Mouse (Mus musculus): ENCODE measurements around the gene Tub. TPM values are rescaled to one million over a fixed set of nuclear protein-coding genes. Genes with fewer than 3 reads are reported as not detected.

Tub gene
- 0.58 and 0.63 TPM in 2 replicates for polyA plus RNA-seq (2012; rRNA removed)

DNA sequence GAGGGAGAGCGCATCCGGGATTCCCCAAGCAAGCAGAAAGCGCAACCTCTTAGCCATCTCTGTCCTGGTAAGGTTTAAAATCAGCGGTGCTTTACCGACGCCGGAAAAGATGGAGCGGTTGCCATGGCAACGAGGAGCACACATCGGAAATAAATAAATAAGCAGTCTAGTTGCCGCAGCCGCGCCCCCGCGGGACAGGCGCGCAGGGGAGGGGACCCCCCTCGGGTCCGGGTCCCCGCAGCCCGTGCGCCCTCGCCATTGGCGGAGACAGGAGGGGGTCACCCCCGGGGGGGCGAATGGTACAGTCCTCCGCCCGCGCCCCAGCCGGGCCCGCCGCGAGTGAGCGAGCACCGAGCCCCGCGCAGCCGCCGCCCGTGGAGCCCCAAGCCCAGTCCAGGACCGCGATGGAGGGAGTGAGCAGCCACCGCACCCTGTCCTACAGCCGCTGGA, at the start of gene Tub:
Tub (plus strand) TSS at position 27 of the 450 bp plus-strand sequence.
- Histone ChIP-seq H3K36me3 (ENCODE audit: control insufficient read depth, insufficient read depth, low read length) (no peaks in the 10 kb centered on the region), H3K27me3 (ENCODE audit: control insufficient read depth, insufficient read depth, low read length) (peaks cover 23% of the 10 kb centered on the region), H3K4me3 (ENCODE audit: low read depth, low read length) (peak within 1 kb of the TSS; percentile 52), H3K4me1 (ENCODE audit: control insufficient read depth, insufficient read depth, insufficient read length, low read length) (no peaks in the 10 kb centered on the region), H3K27ac (ENCODE audit: insufficient read depth, low read depth, low read length) (no peak within 1 kb of the TSS)
- WGBS, result 2% methylated on average over 43 of the region's 44 CpGs
- TF ChIP-seq CTCF (IDR thresholded peaks at IDR 0.05; ENCODE audit: extremely low read depth, insufficient read length, insufficient replicate concordance, low read depth, low read length), result no peak
- no peak for TF ChIP-seq POLR2A (IDR thresholded peaks at IDR 0.05; ENCODE audit: low read depth, low read length)

- no peak overlapping the region for H3K27ac ChIP-seq (ENCODE audit: insufficient read depth, low read depth, low read length)
- no peaks in the 10 kb centered on the region for H3K36me3 ChIP-seq (ENCODE audit: control insufficient read depth, insufficient read depth, low read length)
- TF ChIP-seq CTCF (IDR thresholded peaks at IDR 0.05; ENCODE audit: extremely low read depth, insufficient read length, insufficient replicate concordance, low read depth, low read length) (no peak), POLR2A (IDR thresholded peaks at IDR 0.05; ENCODE audit: low read depth, low read length) (no peak)
- H3K27me3 ChIP-seq (ENCODE audit: control insufficient read depth, insufficient read depth, low read length), result no peaks in the 10 kb centered on the region
- H3K4me1 ChIP-seq (ENCODE audit: control insufficient read depth, insufficient read depth, insufficient read length, low read length), result no peaks in the 10 kb centered on the region
- no peak overlapping the region for H3K4me3 ChIP-seq (ENCODE audit: low read depth, low read length)
- 68% methylated on average over 2 of the region's 2 CpGs for WGBS
Measured at GRCm38 (mm10) chr7:108903969-108904368, 46.2 kb upstream of the Tub start.

GRCm38 (mm10) chr7:108927043-108927442, 23.1 kb upstream of the Tub start:
- Histone ChIP-seq H3K27me3 (ENCODE audit: control insufficient read depth, insufficient read depth, low read length) (no peaks in the 10 kb centered on the region), H3K4me1 (ENCODE audit: control insufficient read depth, insufficient read depth, insufficient read length, low read length) (no peaks in the 10 kb centered on the region), H3K36me3 (ENCODE audit: control insufficient read depth, insufficient read depth, low read length) (no peaks in the 10 kb centered on the region), H3K4me3 (ENCODE audit: low read depth, low read length) (no peak overlapping the region), H3K27ac (ENCODE audit: insufficient read depth, low read depth, low read length) (no peak overlapping the region)
- 55% methylated on average over 4 of the region's 4 CpGs for WGBS
- TF ChIP-seq POLR2A (IDR thresholded peaks at IDR 0.05; ENCODE audit: low read depth, low read length), result no peak
- TF ChIP-seq CTCF (IDR thresholded peaks at IDR 0.05; ENCODE audit: extremely low read depth, insufficient read length, insufficient replicate concordance, low read depth, low read length), result no peak

GRCm38 (mm10) chr7:108928280-108929188, 21.6 kb upstream of the Tub start:
- no peak for TF ChIP-seq CTCF (IDR thresholded peaks at IDR 0.05; ENCODE audit: extremely low read depth, insufficient read length, insufficient replicate concordance, low read depth, low read length)
- no peak for TF ChIP-seq POLR2A (IDR thresholded peaks at IDR 0.05; ENCODE audit: low read depth, low read length)
- Histone ChIP-seq H3K27ac (ENCODE audit: insufficient read depth, low read depth, low read length) (no peak overlapping the region), H3K4me1 (ENCODE audit: control insufficient read depth, insufficient read depth, insufficient read length, low read length) (no peaks in the 10 kb centered on the region), H3K36me3 (ENCODE audit: control insufficient read depth, insufficient read depth, low read length) (no peaks in the 10 kb centered on the region), H3K27me3 (ENCODE audit: control insufficient read depth, insufficient read depth, low read length) (no peaks in the 10 kb centered on the region), H3K4me3 (ENCODE audit: low read depth, low read length) (no peak overlapping the region)
- WGBS, result 67% methylated on average over 11 of the region's 11 CpGs

DNA sequence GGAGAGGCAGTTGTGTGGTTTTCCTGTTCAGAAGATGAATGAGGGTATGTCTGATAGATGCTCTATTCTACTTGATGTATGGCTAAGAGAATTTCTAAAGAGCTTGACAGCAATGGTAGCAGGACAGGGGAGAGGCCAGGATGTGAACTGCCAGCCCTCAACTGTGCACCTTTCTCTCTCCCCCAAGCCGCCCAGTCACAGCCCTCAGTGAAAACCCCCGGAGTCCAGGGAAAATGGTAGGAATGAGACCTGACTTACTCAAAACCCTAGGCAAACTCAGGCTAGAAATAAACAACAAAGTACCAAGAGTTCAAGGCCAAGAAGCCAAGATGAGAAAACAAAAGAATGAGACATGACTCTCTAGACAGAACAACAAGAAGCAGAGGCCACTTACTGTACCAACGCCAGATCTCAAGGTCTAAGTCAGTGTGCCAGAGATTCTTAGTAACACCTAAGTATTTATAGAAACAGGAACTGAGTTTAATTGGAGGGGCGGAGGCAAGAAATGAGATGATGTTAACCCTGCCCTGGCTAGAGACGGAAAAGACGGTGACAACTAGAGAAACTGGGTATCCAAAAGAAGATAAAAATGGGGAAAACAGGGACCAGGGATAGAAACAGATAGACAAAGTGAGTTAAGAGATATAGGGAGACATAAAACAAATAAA, 20.3 kb upstream of the Tub start, which contains the start of gene Nlrp10:
Nlrp10 (minus strand) TSS at position 453 of the 668 bp plus-strand sequence.
- Histone ChIP-seq H3K36me3 (ENCODE audit: control insufficient read depth, insufficient read depth, low read length) (no peaks in the 10 kb centered on the region), H3K27ac (ENCODE audit: insufficient read depth, low read depth, low read length) (no peak within 1 kb of the TSS), H3K4me1 (ENCODE audit: control insufficient read depth, insufficient read depth, insufficient read length, low read length) (no peaks in the 10 kb centered on the region), H3K27me3 (ENCODE audit: control insufficient read depth, insufficient read depth, low read length) (no peaks in the 10 kb centered on the region), H3K4me3 (ENCODE audit: low read depth, low read length) (no peak within 1 kb of the TSS)
- 44% methylated on average over 6 of the region's 6 CpGs for WGBS
- no peak for TF ChIP-seq POLR2A (IDR thresholded peaks at IDR 0.05; ENCODE audit: low read depth, low read length)
- TF ChIP-seq CTCF (IDR thresholded peaks at IDR 0.05; ENCODE audit: extremely low read depth, insufficient read length, insufficient replicate concordance, low read depth, low read length), result no peak

- peak; percentile 83; the same call in 1 of the 2 replicates for TF ChIP-seq CTCF (IDR thresholded peaks at IDR 0.05; ENCODE audit: extremely low read depth, insufficient read length, insufficient replicate concordance, low read depth, low read length)
- TF ChIP-seq POLR2A (IDR thresholded peaks at IDR 0.05; ENCODE audit: low read depth, low read length), result peak; percentile 70
- Histone ChIP-seq H3K36me3 (ENCODE audit: control insufficient read depth, insufficient read depth, low read length) (peaks cover 16% of the 10 kb centered on the region), H3K4me3 (ENCODE audit: low read depth, low read length) (peak within 1 kb of the TSS; percentile 98), H3K27me3 (ENCODE audit: control insufficient read depth, insufficient read depth, low read length) (no peaks in the 10 kb centered on the region), H3K4me1 (ENCODE audit: control insufficient read depth, insufficient read depth, insufficient read length, low read length) (peaks cover 7% of the 10 kb centered on the region; the same call in 1 of the 2 replicates), H3K27ac (ENCODE audit: insufficient read depth, low read depth, low read length) (peak within 1 kb of the TSS; percentile 31; the same call in 1 of the 2 replicates)
- 2% methylated on average over 50 of the region's 50 CpGs for WGBS
Measured at GRCm38 (mm10) chr7:108933794-108934731, 16.1 kb upstream of the Tub start, which contains the start of gene Eif3f. Eif3f (plus strand) TSS chr7:108934417.

All from small intestine, adult 2 months (tissue).